Mouse (Mus musculus): ENCODE measurements at regions not wholly inside any gene's neighbourhood (a gene's known extent, or its start where the extent isn't known, plus 50 kb on each side); places are given as distances from the start of the nearest gene placed in this dataset.
A peak's percentile ranks its signal among the peaks of the same experiment; 100 is the strongest.

GRCm38 (mm10) chr1:20669769-20670168 is 51.9 kb upstream of the Pkhd1 start:
- no peak for DNase-seq

DNA sequence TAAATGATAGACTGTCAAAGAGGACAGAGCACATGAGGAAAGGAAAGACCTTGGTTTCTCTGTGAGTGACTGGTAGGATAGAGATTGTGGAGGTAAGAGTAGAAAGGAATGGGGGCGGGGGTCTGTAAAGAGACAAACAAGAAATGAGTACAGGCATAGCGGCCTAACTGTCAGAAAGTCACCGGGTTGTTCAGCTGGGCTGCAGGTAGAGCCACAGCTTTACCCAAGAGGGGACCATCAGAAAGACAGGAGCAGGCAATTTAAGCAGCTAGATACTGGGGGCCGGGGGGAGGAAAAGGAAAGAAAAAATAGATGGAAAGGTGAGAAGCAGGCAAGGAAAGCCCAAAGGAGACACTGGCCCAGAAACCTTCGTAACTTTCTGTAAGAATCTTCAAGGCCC is 52.6 kb upstream of the Pkhd1 start:
- no peak for TF ChIP-seq CTCF (IDR thresholded peaks at IDR 0.05)
- peak overlapping the region; percentile 83 for H3K27ac ChIP-seq
- DNase-seq = no peak
- peak overlapping the region; percentile 66 for H3K4me3 ChIP-seq
- intact Hi-C loops (cut with DNase I) = no loop called here

More at GRCm38 (mm10) chr1:20669769-20670168, 51.9 kb upstream of the Pkhd1 start:
- intact Hi-C loops (cut with DNase I) = loop anchor here (2.0 kb wide), 1 partner anchor 37 kb away; no protein-coding TSS in a partner anchor
- peak overlapping the region; percentile 28; the same call in 1 of the 2 replicates for H3K27ac ChIP-seq
- H3K4me3 ChIP-seq = no peak overlapping the region
- TF ChIP-seq CTCF (IDR thresholded peaks at IDR 0.05) = no peak

- intact Hi-C loops (cut with DNase I) = no loop called here
- DNase-seq = peak; percentile 22
Measured at GRCm38 (mm10) chr1:20670906-20671768, 53.3 kb upstream of the Pkhd1 start.

GRCm38 (mm10) chr1:20671769-20672150 is 53.9 kb upstream of the Pkhd1 start:
- H3K27ac ChIP-seq = peak overlapping the region; percentile 83
- no peak for DNase-seq
- TF ChIP-seq CTCF (IDR thresholded peaks at IDR 0.05) = no peak
- peak overlapping the region; percentile 66 for H3K4me3 ChIP-seq
- intact Hi-C loops (cut with DNase I) = no loop called here

More at GRCm38 (mm10) chr1:20670906-20671768, 53.3 kb upstream of the Pkhd1 start:
- Histone ChIP-seq H3K27ac (peak overlapping the region; percentile 83), H3K4me3 (peak overlapping the region; percentile 66)
- no peak for TF ChIP-seq CTCF (IDR thresholded peaks at IDR 0.05)

- TF ChIP-seq CTCF (IDR thresholded peaks at IDR 0.05) = no peak
Measured at GRCm38 (mm10) chr1:20672246-20672645, 54.4 kb upstream of the Pkhd1 start.

DNA sequence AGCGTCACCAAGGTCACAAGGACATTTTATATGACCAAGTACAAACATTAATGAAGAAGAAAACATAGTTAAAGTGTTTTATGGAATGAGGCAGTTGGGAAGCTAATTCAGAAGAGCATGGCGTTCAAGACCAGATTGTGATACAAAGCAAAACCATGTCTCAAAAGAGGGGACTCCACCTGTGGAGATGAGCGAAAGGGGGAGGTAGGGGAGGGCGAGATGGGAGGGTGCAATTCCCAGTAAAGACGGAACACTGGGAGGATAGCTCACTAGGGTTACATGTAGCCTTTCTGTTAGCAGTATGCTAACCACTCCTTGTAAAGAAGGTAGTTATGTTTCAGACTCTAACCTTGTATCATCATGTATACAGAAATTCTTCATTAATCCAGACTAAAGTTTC is 55.1 kb upstream of the Pkhd1 start:
- peak overlapping the region; percentile 66 for H3K4me3 ChIP-seq
- peak overlapping the region; percentile 83 for H3K27ac ChIP-seq
- no peak for TF ChIP-seq CTCF (IDR thresholded peaks at IDR 0.05)
- intact Hi-C loops (cut with DNase I) = no loop called here
- DNase-seq = no peak

More at GRCm38 (mm10) chr1:20672246-20672645, 54.4 kb upstream of the Pkhd1 start:
- intact Hi-C loops (cut with DNase I) = no loop called here
- Histone ChIP-seq H3K4me3 (peak overlapping the region; percentile 66), H3K27ac (peak overlapping the region; percentile 83)
- no peak for DNase-seq

- no peak for DNase-seq
- no peak for TF ChIP-seq CTCF (IDR thresholded peaks at IDR 0.05)
- intact Hi-C loops (cut with DNase I) = no loop called here
- Histone ChIP-seq H3K27ac (peak overlapping the region; percentile 83), H3K4me3 (peak overlapping the region; percentile 66)
Measured at GRCm38 (mm10) chr1:20673351-20673750, 55.5 kb upstream of the Pkhd1 start.

GRCm38 (mm10) chr1:20674615-20675014 is 56.1 kb upstream of the Il17a start:
- TF ChIP-seq CTCF (IDR thresholded peaks at IDR 0.05) = no peak
- Histone ChIP-seq H3K4me3 (peak overlapping the region; percentile 25), H3K27ac (peak overlapping the region; percentile 82)
- intact Hi-C loops (cut with DNase I) = no loop called here
- no peak for DNase-seq

DNA sequence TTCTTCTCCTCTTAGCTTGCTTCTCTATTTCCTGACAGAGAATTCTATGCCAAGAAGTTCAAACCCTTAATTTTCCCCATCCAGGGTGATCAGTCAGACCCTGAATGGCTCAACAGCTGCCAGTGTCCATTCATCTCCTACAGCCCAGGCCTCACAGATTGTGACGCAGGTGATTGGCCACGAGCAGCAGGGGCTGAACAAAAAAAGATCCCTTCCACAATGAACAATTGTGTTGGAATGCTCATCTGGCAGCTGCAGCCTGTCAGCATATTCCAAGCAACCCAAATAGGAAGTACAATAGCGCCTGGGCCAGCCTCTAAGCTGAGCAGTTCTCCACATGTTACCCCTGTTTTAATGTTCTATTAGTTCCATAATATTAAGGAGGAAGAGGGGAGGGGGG is 52.7 kb upstream of the Il17a start:
- Histone ChIP-seq H3K4me3 (no peak overlapping the region), H3K27ac (no peak overlapping the region)
- no peak for TF ChIP-seq CTCF (IDR thresholded peaks at IDR 0.05)
- no peak for DNase-seq
- intact Hi-C loops (cut with DNase I) = no loop called here

DNA sequence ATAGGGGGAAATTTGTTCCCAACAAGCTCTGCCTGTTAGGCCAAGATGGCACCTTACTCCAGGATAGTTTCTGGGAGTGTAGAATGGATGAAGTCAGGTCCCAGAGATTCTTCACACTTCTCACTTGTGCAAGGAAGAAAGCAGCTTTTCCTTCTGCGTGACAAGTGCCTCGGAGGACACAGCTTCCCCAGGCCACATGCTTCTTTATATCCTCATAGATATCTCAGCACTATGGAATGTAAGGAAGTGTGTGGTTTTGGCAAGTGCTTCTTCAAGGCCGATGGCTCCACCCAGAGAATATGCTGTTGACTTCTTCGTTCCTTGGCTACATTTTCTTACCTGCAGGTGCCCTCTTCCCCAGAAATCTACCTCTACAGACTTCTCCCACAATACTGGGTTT is 51.9 kb upstream of the Il17a start:
- intact Hi-C loops (cut with DNase I) = no loop called here
- DNase-seq = no peak
- H3K4me3 ChIP-seq = no peak overlapping the region
- no peak for TF ChIP-seq CTCF (IDR thresholded peaks at IDR 0.05)
- H3K27ac ChIP-seq = no peak overlapping the region

DNA sequence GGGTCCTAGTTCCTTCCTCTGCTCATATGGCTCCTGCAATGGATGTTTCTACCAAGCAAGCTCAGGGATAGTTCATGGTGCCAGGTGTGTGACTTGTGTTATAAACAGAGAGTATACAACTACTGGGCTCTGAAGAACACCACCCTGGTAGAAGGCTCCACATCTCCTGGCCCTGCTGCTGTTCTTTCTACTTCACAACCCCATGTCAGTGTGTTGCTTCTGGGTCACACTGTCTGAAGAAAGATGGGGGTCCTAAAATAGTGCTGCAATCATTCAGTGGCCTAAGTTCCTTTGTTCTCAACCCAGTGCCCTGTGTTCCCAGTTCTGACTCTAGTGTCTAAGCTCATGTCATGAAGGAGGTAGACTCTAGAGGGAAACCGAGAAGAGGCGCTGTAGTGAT is 51.4 kb upstream of the Il17a start:
- intact Hi-C loops (cut with DNase I) = no loop called here
- Histone ChIP-seq H3K4me3 (no peak overlapping the region), H3K27ac (no peak overlapping the region)
- no peak for DNase-seq
- TF ChIP-seq CTCF (IDR thresholded peaks at IDR 0.05) = no peak

- TF ChIP-seq CTCF (IDR thresholded peaks at IDR 0.05) = no peak
- H3K27ac ChIP-seq = no peak overlapping the region
- DNase-seq = no peak
- H3K4me3 ChIP-seq = no peak overlapping the region
- intact Hi-C loops (cut with DNase I) = no loop called here
Measured at GRCm38 (mm10) chr1:20679744-20680341, 50.9 kb upstream of the Il17a start.

GRCm38 (mm10) chr1:20680553-20680952 is 50.2 kb upstream of the Il17a start:
- Histone ChIP-seq H3K27ac (no peak overlapping the region), H3K4me3 (no peak overlapping the region)
- no peak for DNase-seq
- intact Hi-C loops (cut with DNase I) = no loop called here
- no peak for TF ChIP-seq CTCF (IDR thresholded peaks at IDR 0.05)

Small RNA genes in the stretch of these regions (microRNA-seq; reads per million reads assigned to microRNA genes)
- 69,436 reads per million, percentile 99 among the genes with 10 or more reads in this experiment for gene Mir206
